Mouse (Mus musculus): ENCODE measurements around the gene Carmil1.

The Carmil1 gene

DNA sequence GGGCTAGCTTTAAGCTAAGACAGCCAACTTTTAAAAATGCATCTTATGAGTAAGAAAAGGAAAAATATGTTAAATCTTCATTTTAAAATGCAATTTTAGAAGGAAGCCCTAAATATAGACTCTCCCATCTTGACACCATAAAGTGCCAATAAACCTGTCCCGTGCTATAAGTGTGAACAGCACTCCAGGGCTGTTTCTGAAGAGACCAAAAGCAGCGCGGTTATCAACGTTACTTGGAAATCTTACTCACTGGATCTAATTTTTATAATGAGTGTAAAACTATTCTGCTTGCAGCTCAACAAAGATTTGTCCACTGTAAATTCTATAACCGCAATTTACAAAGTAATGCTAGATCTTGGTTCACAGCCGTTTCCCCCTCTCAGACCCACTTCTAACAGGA, 232.0 kb downstream of the Carmil1 start:
- DNase-seq (ENCODE audit: low spot score): no peak

DNA sequence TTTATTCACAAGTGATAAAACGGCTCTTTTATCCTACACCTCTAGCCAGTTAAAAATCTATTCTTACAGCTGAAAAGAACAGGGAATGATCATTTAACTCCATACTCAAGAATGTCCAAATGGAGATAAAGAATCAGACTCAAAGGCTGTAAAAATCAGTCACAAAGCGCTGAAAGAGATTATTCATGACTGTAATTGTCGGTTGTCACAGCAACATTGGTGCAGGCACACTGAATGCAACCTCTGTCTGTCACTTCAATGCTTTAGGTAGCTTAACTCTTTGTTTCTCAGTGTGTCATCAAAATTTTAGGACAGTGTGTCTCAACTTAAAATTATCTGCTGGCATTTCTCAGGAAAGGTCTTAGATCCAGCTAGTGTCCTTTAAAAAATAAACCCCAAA, 235.3 kb downstream of the Carmil1 start:
- no peak for DNase-seq (ENCODE audit: low spot score)

DNA sequence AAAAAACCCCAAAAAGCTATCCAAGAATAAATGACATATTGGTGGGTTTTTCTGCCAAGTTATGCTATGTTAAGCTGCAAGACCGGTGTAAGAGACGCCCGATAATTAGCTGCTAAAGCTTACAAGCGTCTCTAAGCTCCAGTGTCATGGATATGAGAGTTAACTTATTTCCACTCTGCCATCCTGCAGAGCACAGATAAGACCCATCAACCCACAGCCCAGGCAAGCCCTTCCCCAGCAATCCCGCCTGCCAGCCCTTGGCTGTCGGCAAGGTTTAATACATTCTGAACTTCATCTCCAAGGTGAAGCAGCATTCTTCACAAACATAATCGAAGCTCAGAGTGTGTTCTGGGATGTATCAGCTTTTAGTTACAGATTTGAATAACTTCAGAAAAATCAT, 240.4 kb downstream of the Carmil1 start:
- DNase-seq (ENCODE audit: low spot score): no peak

DNA sequence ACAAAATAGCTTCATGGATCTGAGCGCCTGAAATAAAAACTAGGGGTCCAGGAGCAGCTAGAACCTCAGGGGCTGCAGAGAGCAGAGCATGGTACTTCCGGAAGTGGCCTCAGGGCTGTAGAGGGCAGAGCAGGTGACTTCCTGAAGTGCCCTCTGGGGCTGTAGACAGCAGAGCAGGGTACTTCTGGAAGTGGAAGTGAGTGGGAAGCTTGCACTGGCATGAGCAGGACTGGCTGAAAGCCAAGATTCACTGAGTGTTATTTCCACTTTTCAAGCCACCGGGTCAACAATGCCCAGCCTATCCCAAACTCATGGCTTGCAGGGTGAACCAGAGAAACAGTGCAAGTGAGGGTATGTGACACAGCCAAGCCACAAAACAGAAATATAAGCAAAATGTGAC, 243.1 kb downstream of the Carmil1 start:
- no peak for DNase-seq (ENCODE audit: low spot score)

DNA sequence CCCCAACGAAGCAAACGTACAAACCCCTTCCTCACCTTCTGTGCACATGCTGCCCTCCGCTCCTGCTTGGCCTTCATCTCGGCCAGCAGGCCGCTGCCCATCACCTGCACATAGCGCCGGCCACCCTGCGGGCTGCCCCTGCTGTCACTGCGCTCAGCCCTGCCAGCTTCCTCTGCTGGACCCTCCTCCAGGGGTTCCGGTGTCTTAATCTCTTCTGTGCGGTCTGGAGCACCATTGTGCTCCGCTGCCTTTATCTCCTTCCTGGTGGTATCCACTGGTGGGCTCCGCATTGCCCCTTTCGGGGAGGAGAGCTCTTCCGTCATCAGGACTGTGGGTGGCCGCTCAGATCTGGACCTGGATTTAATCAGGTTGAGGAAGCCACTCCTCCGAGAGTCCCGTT, 244.4 kb downstream of the Carmil1 start:
- no peak for DNase-seq (ENCODE audit: low spot score)

DNA sequence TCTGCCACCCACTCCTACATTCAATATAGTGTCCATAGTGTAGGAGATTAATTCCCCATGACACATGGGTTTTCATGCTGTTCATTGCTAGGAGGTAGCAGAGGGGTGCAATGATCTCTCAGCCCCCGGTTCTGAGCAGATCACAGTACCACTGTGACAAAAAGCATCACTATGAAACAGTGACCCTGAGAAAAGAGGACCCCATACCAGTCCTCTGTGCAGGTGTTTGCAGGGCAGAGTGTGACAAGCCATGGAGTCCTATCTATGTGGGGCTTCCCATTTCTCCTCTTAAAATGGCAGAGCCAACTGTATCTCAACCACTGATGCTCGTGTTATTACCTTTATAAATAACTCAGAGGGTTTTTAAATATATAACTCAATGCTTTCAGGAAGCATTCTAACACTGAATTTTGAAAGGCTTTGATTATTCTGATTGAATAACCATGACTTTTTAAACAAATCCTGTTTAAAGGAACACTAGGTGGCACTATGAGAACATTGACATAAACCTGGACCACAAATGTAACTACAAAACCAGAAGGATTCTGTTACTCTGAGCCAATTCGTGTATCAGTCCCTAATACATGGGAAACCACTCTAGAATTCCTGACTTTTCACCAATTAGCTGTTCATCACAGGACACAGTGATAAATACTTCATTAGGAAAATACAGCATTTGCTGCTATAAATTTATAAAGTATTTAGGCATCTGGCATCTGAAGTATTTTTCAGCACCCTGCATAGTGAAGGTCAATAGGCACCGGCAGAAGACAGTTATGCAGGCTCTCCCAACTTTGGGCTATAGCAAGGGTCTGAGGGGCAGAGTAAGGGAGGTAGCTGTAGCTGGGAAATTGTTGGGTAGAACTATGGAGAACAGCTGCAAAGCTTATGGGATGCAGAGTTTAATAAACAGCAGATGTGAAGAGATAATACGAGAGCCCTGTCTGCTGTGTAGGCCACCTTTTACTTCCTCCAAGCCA, 253.1 kb downstream of the Carmil1 start:
- DNase-seq (ENCODE audit: low spot score): no peak

DNA sequence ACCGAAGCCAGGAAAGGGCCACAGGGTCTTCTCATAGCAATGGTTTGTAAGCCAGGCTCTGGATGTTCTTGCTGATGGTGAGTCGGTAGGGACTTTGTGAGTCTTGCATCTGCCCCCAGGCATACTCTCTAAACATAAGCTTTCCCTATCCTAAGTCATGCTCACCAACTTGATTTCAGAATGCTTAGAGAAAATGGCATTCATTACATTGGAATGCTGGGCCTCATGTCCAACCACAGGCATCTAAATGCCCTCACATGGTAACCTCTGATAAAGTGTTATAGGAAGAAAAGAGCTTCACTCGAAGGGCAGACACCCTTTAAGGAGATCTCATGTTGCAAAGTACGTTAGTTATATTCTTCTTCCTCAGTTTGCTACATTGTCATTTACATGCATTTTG, 262.1 kb downstream of the Carmil1 start:
- no peak for DNase-seq (ENCODE audit: low spot score)

DNA sequence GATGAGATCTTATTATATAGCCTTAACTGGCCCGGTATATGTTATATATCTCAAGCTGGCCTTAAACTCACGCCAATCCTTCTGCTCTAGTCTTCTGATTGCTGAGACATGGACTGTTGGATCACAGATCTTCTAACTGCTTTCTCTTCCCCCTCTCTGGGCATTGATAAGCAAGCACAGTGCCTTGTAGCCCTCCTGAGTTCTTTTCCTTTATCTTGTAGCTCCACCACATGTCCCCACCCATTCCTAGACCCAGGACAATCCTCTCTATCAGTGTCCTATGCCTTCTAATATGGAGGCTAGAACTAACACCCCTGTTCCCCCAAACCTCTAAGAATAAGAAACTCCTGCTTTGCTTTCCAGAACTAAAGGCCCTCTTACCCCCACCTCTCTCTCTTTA, 275.1 kb downstream of the Carmil1 start:
- DNase-seq (ENCODE audit: low spot score): no peak

DNA sequence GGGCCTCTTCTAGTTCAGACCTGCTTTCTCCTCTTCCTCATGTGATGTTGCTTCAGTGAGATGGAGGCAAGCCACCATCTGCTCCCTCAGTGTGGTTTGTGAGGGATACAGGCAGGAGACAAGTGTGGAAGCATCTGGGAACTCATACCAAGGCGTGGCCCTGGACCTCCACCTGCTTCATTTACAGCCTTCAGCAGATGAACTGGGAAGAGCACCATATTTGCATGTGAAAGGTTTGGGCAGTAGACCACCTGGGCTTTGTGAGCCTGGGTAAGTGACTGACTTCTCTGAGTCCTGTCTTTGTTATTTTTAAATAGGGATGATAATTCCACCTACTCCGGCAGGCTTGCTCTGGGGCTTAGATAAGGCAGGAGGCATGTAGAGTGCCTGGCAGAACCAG, 278.8 kb downstream of the Carmil1 start:
- no peak for DNase-seq (ENCODE audit: low spot score)

DNA sequence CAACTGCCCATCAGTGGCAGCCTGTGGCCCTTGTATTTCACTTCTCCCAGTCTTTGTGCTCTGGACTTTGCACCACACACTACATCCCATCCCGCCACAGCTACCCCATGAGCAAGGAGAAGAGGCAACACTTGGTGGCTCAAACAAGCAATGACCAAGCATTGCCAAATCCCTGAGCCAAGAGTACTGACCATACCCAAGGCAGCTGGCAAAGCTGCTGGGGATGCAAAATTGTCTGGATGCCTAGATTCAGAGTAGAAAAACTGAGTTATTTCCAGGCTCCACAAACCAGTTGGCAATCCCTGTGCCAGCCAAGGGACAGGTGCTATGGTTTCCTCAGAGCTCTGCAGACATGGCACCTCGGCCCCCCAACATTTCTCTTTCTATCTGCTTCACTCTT, 279.5 kb downstream of the Carmil1 start:
- no peak for DNase-seq (ENCODE audit: low spot score)

DNA sequence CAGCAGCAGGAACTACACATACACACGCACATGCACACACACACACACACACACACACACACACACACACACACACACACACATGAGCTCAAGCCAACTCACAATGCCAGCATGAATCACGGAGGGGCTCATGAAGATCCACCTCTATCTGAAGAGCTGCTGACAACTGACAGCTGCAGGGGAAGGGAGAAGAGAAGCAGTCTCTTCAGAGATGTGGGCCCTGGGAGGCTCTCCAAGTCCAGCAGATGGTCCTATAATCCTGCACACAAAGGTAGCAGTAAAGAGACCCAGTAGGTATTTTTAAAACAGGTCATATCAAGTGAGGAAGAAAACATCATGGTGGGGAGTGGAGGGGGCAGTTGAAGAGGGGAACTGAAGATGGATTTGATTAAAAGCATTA, 281.8 kb downstream of the Carmil1 start:
- DNase-seq (ENCODE audit: low spot score): no peak

DNA sequence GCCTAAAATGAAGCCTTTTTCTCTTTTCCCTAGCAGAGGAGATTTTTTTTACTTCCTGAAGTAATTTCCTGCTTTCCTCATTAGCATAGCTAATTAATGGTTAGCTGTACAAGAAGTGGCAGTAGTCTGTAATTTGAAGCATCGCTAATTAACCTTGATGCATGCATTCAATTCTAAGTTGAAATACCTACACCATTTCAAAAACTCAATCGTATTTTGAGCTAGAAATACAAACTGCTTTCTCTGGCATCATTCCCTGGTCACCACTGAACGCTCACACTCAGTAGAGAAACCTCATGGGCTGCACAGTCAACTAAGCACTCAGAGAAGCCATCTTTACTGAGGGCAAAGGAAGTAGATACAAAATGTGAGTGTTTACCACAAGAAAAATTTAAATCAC, 285.8 kb downstream of the Carmil1 start:
- DNase-seq (ENCODE audit: low spot score): no peak

DNA sequence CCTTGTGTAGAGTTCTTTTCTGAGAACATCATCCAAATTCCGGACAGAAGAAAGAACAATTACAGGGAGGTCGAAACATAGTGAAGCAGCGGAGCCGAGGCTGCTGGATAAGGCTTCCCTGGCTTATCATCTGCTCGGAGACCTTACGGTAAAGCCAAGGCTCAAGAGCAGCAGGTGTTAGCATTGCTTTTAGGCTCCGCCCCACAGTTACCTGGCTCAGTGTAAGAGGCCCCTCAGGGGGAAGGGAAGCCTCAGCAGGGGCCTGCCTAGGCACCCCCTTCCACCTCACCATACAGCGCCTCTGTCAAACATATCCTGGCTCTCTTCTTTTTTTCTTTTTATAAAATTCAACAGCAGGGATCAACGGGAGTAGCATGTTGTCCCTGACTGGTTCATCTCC, 286.6 kb downstream of the Carmil1 start:
- DNase-seq (ENCODE audit: low spot score): no peak

DNA sequence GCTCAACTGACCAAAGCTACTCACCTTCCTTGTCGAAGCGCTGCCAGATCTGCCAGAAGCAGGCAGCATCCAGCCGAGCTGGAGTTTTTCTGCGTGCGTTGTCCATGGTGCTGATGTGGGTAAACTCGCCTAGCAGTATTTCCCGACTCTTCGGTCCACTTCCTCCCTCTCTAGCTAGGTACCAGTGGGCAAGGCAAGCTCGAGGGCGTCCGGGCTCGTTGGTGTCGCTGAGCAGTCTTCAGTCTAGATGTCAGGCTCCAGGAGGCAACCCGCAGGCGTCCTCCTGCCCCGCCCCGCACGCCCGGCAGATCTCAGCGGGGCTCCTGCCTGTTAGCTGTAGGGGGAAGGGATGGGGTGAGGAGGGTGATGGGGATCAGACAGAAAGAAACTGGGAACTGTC, 289.7 kb downstream of the Carmil1 start, which contains the start of gene Scgn:
Scgn (minus strand) TSS at position 287 of the 400 bp plus-strand sequence.
- peak; percentile 57 for DNase-seq (ENCODE audit: low spot score)

DNA sequence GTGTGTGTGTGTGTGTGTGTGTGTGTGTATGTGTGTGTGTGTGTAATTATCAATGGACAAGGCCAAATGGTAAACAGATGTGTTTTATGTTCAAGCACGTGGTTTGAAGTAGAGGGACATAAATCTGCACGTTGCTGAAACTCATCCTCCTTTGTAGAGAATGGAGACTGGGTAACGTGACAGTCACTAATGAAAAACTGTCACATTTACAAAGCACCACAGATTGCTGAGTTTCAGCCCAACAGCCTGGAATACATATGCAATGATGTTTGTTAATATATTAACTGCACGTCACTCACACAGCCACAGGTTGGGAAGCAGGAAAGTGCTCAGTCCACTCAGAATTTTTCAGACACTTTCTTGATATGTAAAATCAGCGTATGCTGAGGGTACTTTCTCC, 290.1 kb downstream of the Carmil1 start:
- DNase-seq (ENCODE audit: low spot score): no peak

DNA sequence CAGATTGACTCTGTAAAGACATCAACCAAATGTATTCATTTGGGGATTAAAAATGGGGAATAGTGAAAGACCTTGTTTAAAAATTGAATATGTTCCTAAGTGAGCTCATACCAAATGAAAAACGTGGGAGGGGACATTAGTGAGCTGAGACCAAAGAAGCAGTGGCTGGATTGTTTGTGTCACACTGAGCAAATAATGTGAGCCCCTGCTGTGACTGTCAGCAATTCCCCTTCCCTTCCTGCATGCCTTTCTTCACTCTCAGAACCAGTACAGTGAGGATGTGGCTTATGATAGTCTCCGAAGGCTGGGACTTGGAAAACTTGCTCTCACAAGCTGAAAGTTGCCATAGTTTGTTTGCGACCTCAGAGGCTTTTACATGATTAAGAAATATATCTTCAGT, 295.5 kb downstream of the Carmil1 start:
- DNase-seq (ENCODE audit: low spot score): no peak

DNA sequence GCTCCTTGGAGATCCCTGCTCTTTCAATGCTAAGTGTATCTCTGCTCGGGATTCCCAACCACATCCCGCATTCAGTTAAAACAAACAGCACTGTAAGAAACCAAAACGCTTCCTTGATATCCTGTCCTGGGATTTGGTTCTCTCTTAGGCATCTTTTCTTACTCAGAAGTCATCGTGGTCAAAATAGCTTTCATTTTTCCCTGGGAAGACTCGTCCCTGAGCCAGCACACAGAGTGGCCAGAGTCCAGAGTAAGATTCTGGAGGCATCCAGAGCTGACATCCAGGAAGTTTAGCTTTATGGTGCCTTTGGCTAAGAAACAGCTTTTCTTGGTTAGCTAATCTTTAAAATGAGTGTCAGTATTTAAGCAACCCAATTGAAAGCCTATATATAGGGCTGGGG, 308.3 kb downstream of the Carmil1 start:
- DNase-seq (ENCODE audit: low spot score): no peak

DNA sequence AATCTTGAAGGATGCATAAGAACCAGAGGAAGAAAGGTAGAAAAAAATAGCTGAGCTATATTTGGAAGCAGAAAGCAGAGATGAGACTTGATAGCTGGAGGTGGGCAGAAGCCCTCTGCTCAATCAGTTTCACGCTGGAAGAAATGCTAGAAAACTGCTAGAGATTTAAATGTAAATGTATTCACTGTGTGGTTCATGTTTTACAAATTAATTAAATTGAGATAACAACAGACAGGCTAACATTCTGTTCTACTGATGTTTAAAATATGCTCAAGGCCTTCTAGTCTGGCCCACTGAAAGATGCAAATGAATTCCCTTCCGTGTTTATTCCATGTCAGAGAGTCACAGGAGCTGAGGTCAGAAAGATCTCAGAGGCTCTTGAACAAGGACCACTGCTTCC, 308.7 kb downstream of the Carmil1 start:
- DNase-seq (ENCODE audit: low spot score): no peak

DNA sequence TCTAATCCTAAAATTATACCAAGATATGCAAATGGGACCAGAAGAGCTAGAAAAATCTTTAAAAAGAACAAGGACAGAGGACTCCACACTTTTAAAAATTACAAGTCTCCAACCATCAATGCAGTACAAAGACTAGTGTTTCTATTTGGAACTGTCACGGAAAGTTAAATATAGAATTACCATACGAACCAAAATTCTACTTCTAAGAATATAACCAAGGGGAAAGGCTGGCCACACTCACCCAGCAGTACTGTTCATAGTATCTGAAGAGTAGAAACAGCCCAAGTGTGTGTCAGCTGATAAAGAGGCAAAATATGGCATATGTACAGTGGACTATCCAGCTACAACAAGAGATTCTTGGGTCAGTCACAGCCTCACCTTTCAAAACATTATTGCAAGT, 315.7 kb downstream of the Carmil1 start:
- no peak for DNase-seq (ENCODE audit: low spot score)
